In the genomic region with DNA sequence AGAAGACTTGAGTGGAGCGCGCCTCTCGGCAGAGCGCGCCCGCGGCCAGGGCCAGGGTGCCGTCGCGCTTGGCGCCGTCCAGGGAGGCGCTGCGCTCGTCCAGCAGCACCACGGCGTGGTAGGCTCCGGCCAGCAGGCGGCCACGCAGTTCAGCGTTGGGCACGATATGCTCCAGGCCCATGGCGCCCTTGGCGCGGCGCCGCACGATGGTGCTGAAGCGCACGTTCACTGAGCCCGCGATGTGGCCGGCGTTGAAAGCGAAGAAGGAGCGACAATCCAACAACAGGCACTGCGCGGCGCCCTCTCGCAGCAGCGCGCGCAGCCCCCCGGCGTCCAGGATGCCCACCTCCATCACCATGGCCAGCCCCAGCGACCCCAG, we compare ENCODE assay signal across 8 mouse cellular contexts. TPM values are rescaled to one million over a fixed set of nuclear protein-coding genes. Genes with fewer than 3 reads are reported as not detected.
DNase-seq lines count a peak whose midpoint lies in the region; ATAC-seq and TF ChIP-seq lines count a peak whose summit lies in the region.

No protein-coding gene starts in this region.

- TF ChIP-seq CTCF in bone marrow macrophage, adult 2 months (IDR thresholded peaks at IDR 0.05; ENCODE audit: low read depth, low read length), result peak; percentile 45

- WGBS in lung, embryonic 16.5 days, result under 1% methylated on average over 46 of the region's 46 CpGs

- no peak for TF ChIP-seq POLR2A in bone marrow macrophage, adult 2 months (IDR thresholded peaks at IDR 0.05; ENCODE audit: borderline replicate concordance, low read depth, low read length)

- H3K4me3 ChIP-seq in bone marrow macrophage, adult 2 months (ENCODE audit: insufficient read depth, low read length), result peak overlapping the region; percentile 80
- peak overlapping the region; percentile 80 for H3K4me3 ChIP-seq in lung, embryonic 16.5 days (ENCODE audit: low read length)

- peak overlapping the region; percentile 91 for H3K27ac ChIP-seq in bone marrow macrophage, adult 2 months (ENCODE audit: insufficient read depth, low read depth, low read length)
- H3K27ac ChIP-seq in lung, embryonic 16.5 days (ENCODE audit: low read length), result peak overlapping the region; percentile 100

- H3K4me2 ChIP-seq in lung, embryonic 16.5 days (ENCODE audit: low read depth, low read length), result peak overlapping the region; percentile 90

- H3K4me1 ChIP-seq in bone marrow macrophage, adult 2 months (ENCODE audit: control insufficient read depth, insufficient read depth, low read length), result peaks cover 58% of the 10 kb centered on the region
- peaks cover 73% of the 10 kb centered on the region for H3K4me1 ChIP-seq in lung, embryonic 16.5 days (replicated peaks; ENCODE audit: control insufficient read depth, insufficient read depth, low read length)

- intact Hi-C loops in heart, postnatal 14 days (cut with DNase I), result loop anchor here (1.0 to 2.0 kb wide), 6 partner anchors 17 to 130 kb away; no protein-coding TSS in a partner anchor

- H3K27me3 ChIP-seq in lung, embryonic 16.5 days (ENCODE audit: control insufficient read depth, insufficient read depth, low read depth, low read length), result no peaks in the 10 kb centered on the region

- peak overlapping the region; percentile 95 for H3K9ac ChIP-seq in lung, embryonic 16.5 days (ENCODE audit: low read length)

- H3K36me3 ChIP-seq in lung, embryonic 16.5 days (ENCODE audit: control insufficient read depth, insufficient read depth, low read length), result peaks cover 5% of the 10 kb centered on the region

- peak; percentile 91 for DNase-seq in A20 (ENCODE audit: low read depth, low spot score)
- peak; percentile 86 to 89 for DNase-seq in heart, postnatal 14 days
- DNase-seq in layer of hippocampus, adult 18-20 months (ENCODE audit: low spot score in 2 of 2), result peak; percentile 70 to 79
- peak; percentile 76 for DNase-seq in ovary, postnatal 14 days (ENCODE audit: low spot score)
- peak; percentile 87 for DNase-seq in thymus, postnatal 4 days

- H3K9me3 ChIP-seq in lung, embryonic 16.5 days (ENCODE audit: control insufficient read depth, low read length), result no peaks in the 10 kb centered on the region

- ATAC-seq in erythroid progenitor cell, adult 5-6 weeks (replicated peaks; ENCODE audit: low FRiP score, poor library complexity, severe bottlenecking), result peak; percentile 59
- peak; percentile 63 for ATAC-seq in lung, embryonic 16.5 days (ENCODE audit: low read depth)

RNA-seq across cellular contexts. Expression of a gene that starts 53.3 kb away (rescaled TPM):
- 30.6 and 37.2 TPM in 2 replicates for polyA plus RNA-seq in bone marrow macrophage, adult 2 months (2012; ENCODE audit: insufficient read depth, insufficient read length, missing spikeins)
- 6.7 and 12.6 TPM in 2 replicates for total RNA-seq in erythroid progenitor cell, adult 5-6 weeks (2015; ENCODE audit: low replicate concordance)
- 3.7 and 3.9 TPM in 2 replicates for total RNA-seq in erythroid progenitor cell, adult 5-6 weeks (2017; ENCODE audit: low replicate concordance)
- total RNA-seq in heart, postnatal 14 days (2021), result 10 to 100 TPM; 51.1 to 59.5 TPM
- 100 to 1,000 TPM; 120 to 129 TPM for total RNA-seq in layer of hippocampus, adult 18-20 months (2021)
- 84.3 and 94.6 TPM in 2 replicates for polyA plus RNA-seq in lung, embryonic 16.5 days (2015; fragmentation: Nextera tagmentation; extraction: Ambion mirVana)

RNA-seq across cellular contexts. Expression of a gene that starts 54.0 kb away (rescaled TPM):
- polyA plus RNA-seq in bone marrow macrophage, adult 2 months (2012; ENCODE audit: insufficient read depth, insufficient read length, missing spikeins), result 25.8 and 32.2 TPM in 2 replicates
- total RNA-seq in erythroid progenitor cell, adult 5-6 weeks (2015; ENCODE audit: low replicate concordance), result 156 and 175 TPM in 2 replicates
- 20.0 and 35.4 TPM in 2 replicates for total RNA-seq in erythroid progenitor cell, adult 5-6 weeks (2017; ENCODE audit: low replicate concordance)
- 10 to 100 TPM; 91.2 to 99.6 TPM for total RNA-seq in heart, postnatal 14 days (2021)
- 10 to 100 TPM; 24.8 to 28.2 TPM for total RNA-seq in layer of hippocampus, adult 18-20 months (2021)
- 25.2 and 28.4 TPM in 2 replicates for polyA plus RNA-seq in lung, embryonic 16.5 days (2015; fragmentation: Nextera tagmentation; extraction: Ambion mirVana)

Comparison
In these comparisons a context has a peak if more than half of its experiments do, and no peak if none do; other contexts are left out.
1. Peak in every context shown above with its lines: DNase-seq, ATAC-seq, H3K4me3 ChIP-seq and H3K27ac ChIP-seq.